In the genomic region with DNA sequence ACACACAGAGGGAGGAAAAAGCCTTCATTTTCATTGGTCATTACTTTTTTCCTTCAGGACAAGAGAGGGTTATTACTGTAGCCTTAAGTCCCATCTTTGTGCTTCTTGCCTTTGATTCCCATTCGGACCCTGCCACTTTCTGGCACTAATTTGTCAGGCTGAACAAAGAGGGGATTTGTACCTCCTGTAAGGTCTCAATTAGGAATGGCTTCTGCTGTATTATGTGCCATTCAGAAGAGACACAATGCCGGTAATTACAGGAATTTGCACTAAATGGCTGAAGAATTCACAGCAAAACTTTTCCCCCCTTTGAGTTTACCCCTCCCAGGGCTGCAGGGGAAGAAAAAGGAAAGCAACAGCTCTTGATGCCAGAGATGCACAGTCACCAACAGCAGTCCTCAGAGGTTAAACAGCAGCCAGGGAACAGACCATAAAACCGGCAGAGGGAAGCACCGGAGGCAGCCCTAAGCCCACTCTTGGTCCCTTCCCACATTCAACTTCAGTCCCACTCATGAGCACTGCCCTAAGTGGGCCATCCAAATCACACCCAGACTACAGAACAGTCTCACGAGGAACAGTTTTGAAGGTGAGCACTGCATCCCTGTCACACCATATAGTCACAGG, we compare ENCODE assay signal across 15 mouse cellular contexts. TPM values are rescaled to one million over a fixed set of nuclear protein-coding genes. Genes with fewer than 3 reads are reported as not detected.
DNase-seq lines count a peak whose midpoint lies in the region; ATAC-seq and TF ChIP-seq lines count a peak whose summit lies in the region.
"Had no signal": no experiment of that assay in that cellular context is flagged by ENCODE, and none has a peak within 500 bp of the region (broad histone marks: within the 10 kb centered on the region; RNA-seq: fewer than 3 reads in every experiment).

No protein-coding gene starts in this region.

- 0 out of 2 replicates have a peak, but pooled peaks have one; percentile 19 for ATAC-seq in hindbrain, embryonic 11.5 days (ENCODE audit: low FRiP score)
- no peak for ATAC-seq in hindbrain, embryonic 16.5 days
- peak; percentile 83 for ATAC-seq in forebrain, embryonic 12.5 days (ENCODE audit: low FRiP score)
- peak; percentile 34; the same call in 1 of the 2 replicates for ATAC-seq in midbrain, embryonic 14.5 days (ENCODE audit: low FRiP score, low TSS enrichment)
- ATAC-seq in inflammation-experienced regulatory T-cells, adult 6 months, result no peak

- H3K27me3 ChIP-seq in hindbrain, embryonic 11.5 days (ENCODE audit: control insufficient read depth, insufficient read depth, low read length), result no peaks in the 10 kb centered on the region
- peaks cover 7% of the 10 kb centered on the region for H3K27me3 ChIP-seq in hindbrain, embryonic 16.5 days (replicated peaks; ENCODE audit: control insufficient read depth, insufficient read depth, low read length)
- peaks cover 75% of the 10 kb centered on the region for H3K27me3 ChIP-seq in forebrain, embryonic 12.5 days
- no peaks in the 10 kb centered on the region for H3K27me3 ChIP-seq in midbrain, embryonic 14.5 days (ENCODE audit: control insufficient read depth, insufficient read depth, low read length)
- H3K27me3 ChIP-seq: heart, embryonic 13.5 days; megakaryocyte, embryonic 14.5 days had no signal

- no peak overlapping the region for H3K4me2 ChIP-seq in hindbrain, embryonic 11.5 days (replicated peaks; ENCODE audit: low read depth, low read length)
- no peak overlapping the region for H3K4me2 ChIP-seq in hindbrain, embryonic 16.5 days (ENCODE audit: low read length)
- H3K4me2 ChIP-seq in forebrain, embryonic 12.5 days, result 0 out of 2 replicates have a peak overlapping the region, but pooled peaks have one; percentile 23
- H3K4me2 ChIP-seq in midbrain, embryonic 14.5 days (ENCODE audit: low read length), result no peak overlapping the region
- H3K4me2 ChIP-seq: heart, embryonic 13.5 days had no signal

- H3K27ac ChIP-seq in hindbrain, embryonic 11.5 days (ENCODE audit: low read depth, low read length), result no peak overlapping the region
- H3K27ac ChIP-seq in hindbrain, embryonic 16.5 days (ENCODE audit: low read depth, low read length), result no peak overlapping the region
- H3K27ac ChIP-seq in forebrain, embryonic 12.5 days, result no peak overlapping the region; the same call in 1 of the 2 replicates
- no peak overlapping the region for H3K27ac ChIP-seq in midbrain, embryonic 14.5 days (replicated peaks; ENCODE audit: low read depth, low read length)
- H3K27ac ChIP-seq: heart, embryonic 13.5 days had no signal

- TF ChIP-seq CTCF in brain, embryonic 14.5 days (IDR thresholded peaks at IDR 0.05; ENCODE audit: borderline replicate concordance, extremely low read depth, insufficient read depth, insufficient read length), result no peak

- no peak for TF ChIP-seq POLR2A in brain, embryonic 14.5 days (IDR thresholded peaks at IDR 0.05; ENCODE audit: borderline replicate concordance, extremely low read depth, insufficient read depth, insufficient read length, poor library complexity, severe bottlenecking)

- no peaks in the 10 kb centered on the region for H3K4me1 ChIP-seq in hindbrain, embryonic 11.5 days (replicated peaks; ENCODE audit: control insufficient read depth, insufficient read depth, low read length)
- H3K4me1 ChIP-seq in hindbrain, embryonic 16.5 days (ENCODE audit: control insufficient read depth, insufficient read depth, low read depth, low read length), result peaks cover 4% of the 10 kb centered on the region
- H3K4me1 ChIP-seq in forebrain, embryonic 12.5 days, result peaks cover 33% of the 10 kb centered on the region
- peaks cover 13% of the 10 kb centered on the region; the same call in 1 of the 2 replicates for H3K4me1 ChIP-seq in midbrain, embryonic 14.5 days (ENCODE audit: control insufficient read depth, insufficient read depth, low read length)

- H3K9me3 ChIP-seq in hindbrain, embryonic 11.5 days (ENCODE audit: control insufficient read depth, low read length), result no peaks in the 10 kb centered on the region
- no peaks in the 10 kb centered on the region for H3K9me3 ChIP-seq in hindbrain, embryonic 16.5 days (ENCODE audit: control insufficient read depth, low read length)
- H3K9me3 ChIP-seq in forebrain, embryonic 12.5 days, result no peaks in the 10 kb centered on the region
- H3K9me3 ChIP-seq in midbrain, embryonic 14.5 days (ENCODE audit: control insufficient read depth, low read length), result no peaks in the 10 kb centered on the region
- H3K9me3 ChIP-seq: heart, embryonic 13.5 days; megakaryocyte, embryonic 14.5 days had no signal

- peak; percentile 20 for DNase-seq in hindbrain, embryonic 11.5 days (ENCODE audit: low spot score)
- DNase-seq in brain, embryonic 14.5 days (ENCODE audit: low read depth), result peak; percentile 89
- DNase-seq in midbrain, embryonic 14.5 days, result peak; percentile 50
- DNase-seq in layer of hippocampus, adult 9-10 months (ENCODE audit: low spot score), result no peak
- DNase-seq in layer of hippocampus, postnatal 10 days (ENCODE audit: low spot score in 2 of 2), result no peak
- DNase-seq: cerebellum, adult 9-10 months; kidney, postnatal 25 days; left cerebral cortex, postnatal 4 days; thymus, adult 2 months had no signal

- H3K9ac ChIP-seq in hindbrain, embryonic 11.5 days (ENCODE audit: low read depth, low read length), result no peak overlapping the region
- H3K9ac ChIP-seq in hindbrain, embryonic 16.5 days (ENCODE audit: low read depth, low read length), result no peak overlapping the region
- H3K9ac ChIP-seq in forebrain, embryonic 12.5 days, result no peak overlapping the region
- H3K9ac ChIP-seq in midbrain, embryonic 14.5 days (replicated peaks; ENCODE audit: low read length), result no peak overlapping the region
- H3K9ac ChIP-seq: heart, embryonic 13.5 days had no signal

- WGBS in hindbrain, embryonic 11.5 days, result 15% methylated on average over 5 of the region's 5 CpGs
- 14% methylated on average over 5 of the region's 5 CpGs for WGBS in hindbrain, embryonic 16.5 days
- 6% methylated on average over 5 of the region's 5 CpGs for WGBS in forebrain, embryonic 12.5 days
- WGBS in midbrain, embryonic 14.5 days, result 9% methylated on average over 5 of the region's 5 CpGs

- no peaks in the 10 kb centered on the region for H3K36me3 ChIP-seq in hindbrain, embryonic 11.5 days (ENCODE audit: control insufficient read depth, insufficient read depth, low read length)
- no peaks in the 10 kb centered on the region; the same call in 1 of the 2 replicates for H3K36me3 ChIP-seq in hindbrain, embryonic 16.5 days (ENCODE audit: control insufficient read depth, insufficient read depth, low read length)
- H3K36me3 ChIP-seq in forebrain, embryonic 12.5 days (replicated peaks), result 0 out of 2 replicates have a peak, but pooled peaks cover 4% of the 10 kb centered on the region
- H3K36me3 ChIP-seq in midbrain, embryonic 14.5 days (ENCODE audit: control insufficient read depth, insufficient read depth, low read length), result peaks cover 12% of the 10 kb centered on the region

- H3K4me3 ChIP-seq in hindbrain, embryonic 11.5 days (ENCODE audit: low read depth, low read length), result no peak overlapping the region
- no peak overlapping the region for H3K4me3 ChIP-seq in hindbrain, embryonic 16.5 days (ENCODE audit: low read length)
- no peak overlapping the region for H3K4me3 ChIP-seq in forebrain, embryonic 12.5 days (replicated peaks)
- H3K4me3 ChIP-seq in midbrain, embryonic 14.5 days (replicated peaks; ENCODE audit: low read depth, low read length), result no peak overlapping the region
- H3K4me3 ChIP-seq: erythroblast, embryonic 14.5 days; heart, embryonic 13.5 days; megakaryocyte, embryonic 14.5 days had no signal

RNA-seq across cellular contexts. Expression of gene Plekhm3, which starts 39.6 kb away (rescaled TPM):
- 6.8 and 9.6 TPM in 2 replicates for polyA plus RNA-seq in hindbrain, embryonic 11.5 days (2014; fragmentation: Nextera tagmentation; extraction: Ambion mirVana)
- 8.7 and 9.4 TPM in 2 replicates for polyA plus RNA-seq in hindbrain, embryonic 16.5 days (2015; fragmentation: Nextera tagmentation; extraction: Ambion mirVana)
- 5.3 and 7.4 TPM in 2 replicates for polyA plus RNA-seq in brain, embryonic 14.5 days (2012; rRNA removed)
- 7.8 and 8.9 TPM in 2 replicates for polyA plus RNA-seq in forebrain, embryonic 12.5 days (2016; fragmentation: Nextera tagmentation; extraction: Ambion mirVana)
- 11.7 and 12.3 TPM in 2 replicates for polyA plus RNA-seq in midbrain, embryonic 14.5 days (2014; fragmentation: Nextera tagmentation; extraction: Ambion mirVana)
- 10 to 100 TPM in 2 of 3 experiments, 1 to 10 TPM in 1; 7.0 to 13.0 (median 11.0) TPM for polyA plus RNA-seq in inflammation-experienced regulatory T-cells, adult 6 months (2017; shearing (Covaris generic))
- total RNA-seq in layer of hippocampus, postnatal 10 days (2021), result 10 to 100 TPM; 21.7 to 26.2 TPM

Comparison
In these comparisons a context has a peak if more than half of its experiments do, and no peak if none do; other contexts are left out.
1. ATAC-seq: peak in hindbrain, embryonic 11.5 days (single experiment), forebrain, embryonic 12.5 days (single experiment) and midbrain, embryonic 14.5 days (single experiment); none in hindbrain, embryonic 16.5 days (single experiment) and inflammation-experienced regulatory T-cells, adult 6 months (single experiment).
2. DNase-seq: peak in hindbrain, embryonic 11.5 days (single experiment), brain, embryonic 14.5 days (single experiment) and midbrain, embryonic 14.5 days (single experiment); none in layer of hippocampus, adult 9-10 months (single experiment) and layer of hippocampus, postnatal 10 days (0 of 2).